Mouse (Mus musculus) right cerebral cortex, postnatal 14 days (tissue): ENCODE results near the gene Galp.
"Not testable (repeated sequence)": the region's sequence is repeated elsewhere in the genome, so short reads cannot be mapped to it uniquely, and the experiment has no call there.

Experiments
- DNase-seq: peaks from one replicate; pipeline ENCODE4 v3.0.0; 2022

Gene Galp

DNA sequence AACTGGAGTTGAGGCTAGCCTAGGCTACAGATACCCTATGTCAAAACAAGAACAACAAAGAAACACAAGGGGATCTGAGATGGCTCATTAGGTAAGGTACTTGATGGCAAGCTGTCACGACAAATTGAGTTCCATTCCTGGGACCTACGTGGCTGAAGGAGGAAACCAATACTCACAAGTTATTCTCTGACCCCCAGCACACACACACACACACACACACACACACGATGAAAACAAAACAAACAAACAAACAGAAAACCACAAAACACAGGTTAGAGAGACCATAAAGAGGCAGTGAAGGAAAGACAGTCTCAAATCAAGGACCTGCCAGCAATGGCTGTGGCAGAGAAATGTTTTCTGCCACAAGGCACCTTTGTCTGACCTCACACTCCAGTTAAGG lies at the start of gene Galp:
TSS of gene Galp (plus strand) at position 301 of the 400 bp plus-strand sequence.
- DNase-seq: no peak

DNA sequence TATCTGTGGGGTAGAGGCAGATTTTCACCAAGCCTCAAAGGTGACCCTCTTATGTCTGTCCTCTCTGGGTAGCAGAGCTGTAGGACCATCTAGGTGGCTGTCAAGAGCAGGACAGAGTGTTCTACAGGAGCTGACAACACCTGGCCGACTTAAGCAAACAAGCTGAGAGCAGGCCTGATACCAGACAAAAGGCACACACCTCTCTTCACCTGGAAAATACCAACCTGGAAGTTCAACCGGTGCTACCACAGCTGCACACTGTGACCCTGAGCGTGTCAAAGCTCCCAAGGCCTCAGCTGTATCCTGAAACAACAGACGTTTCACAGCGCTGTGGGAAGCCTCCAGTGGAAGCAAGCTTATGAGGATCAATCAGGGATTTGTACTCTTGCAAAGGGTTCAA lies 49.2 kb upstream of the Galp start:
- no peak for DNase-seq

DNA sequence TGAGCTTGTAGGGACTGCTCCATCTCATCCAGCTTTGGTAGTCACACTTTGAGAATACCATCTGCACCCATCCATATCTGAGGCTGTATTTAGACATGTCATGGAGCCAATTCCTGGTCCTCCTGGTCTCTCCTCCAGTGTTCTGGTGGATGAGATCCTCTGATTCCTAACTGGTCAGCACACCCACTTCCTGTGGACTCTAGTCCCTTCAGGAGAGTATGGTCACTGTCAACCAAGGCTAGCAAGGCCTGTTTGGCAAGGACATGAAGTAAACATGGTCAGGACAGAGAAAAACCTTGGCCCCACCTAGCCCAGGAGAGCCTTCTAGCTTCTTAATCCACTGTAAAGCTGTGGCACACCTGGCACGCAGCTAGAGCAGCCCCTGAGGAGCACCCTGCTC lies 45.6 kb upstream of the Galp start:
- no peak for DNase-seq

DNA sequence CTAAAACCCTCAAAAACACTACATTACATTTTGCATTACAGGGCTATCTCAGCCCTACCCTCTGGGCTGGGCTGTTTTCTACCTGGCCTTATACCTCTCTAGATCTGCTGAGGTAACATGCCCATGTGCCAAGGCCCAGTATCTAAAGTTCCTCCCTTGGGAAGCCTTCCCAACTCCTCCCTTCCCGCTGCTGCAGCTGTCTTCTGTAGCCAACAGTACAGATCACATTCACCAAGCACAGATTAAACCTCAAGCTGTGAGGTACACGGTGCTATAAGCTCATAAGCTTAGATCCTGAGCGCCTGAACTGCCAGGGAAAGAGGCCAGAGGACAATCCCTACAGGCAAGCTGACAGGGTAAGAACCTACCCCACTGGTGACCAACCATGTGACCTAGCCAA lies 44.9 kb upstream of the Galp start:
- DNase-seq: no peak

DNA sequence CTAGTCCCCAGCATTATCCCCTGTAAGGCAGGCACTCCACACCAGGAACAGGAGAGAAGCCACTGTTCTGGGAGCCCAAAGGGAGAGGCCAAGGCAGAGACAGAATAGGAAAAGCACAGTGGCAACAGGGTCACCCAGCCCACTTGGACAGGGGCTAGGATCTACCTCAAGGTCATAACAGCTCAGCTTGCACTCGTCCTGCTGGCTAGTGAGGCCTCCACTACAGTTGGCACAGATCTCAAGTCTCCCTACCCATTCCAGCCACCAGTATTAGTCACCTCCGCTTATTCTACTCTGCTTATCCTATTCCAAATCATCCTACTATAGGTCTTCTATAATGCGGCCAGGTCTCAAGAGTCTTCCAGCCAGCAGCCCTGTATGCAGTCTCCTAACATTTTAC lies 43.8 kb upstream of the Galp start:
- DNase-seq: no peak

DNA sequence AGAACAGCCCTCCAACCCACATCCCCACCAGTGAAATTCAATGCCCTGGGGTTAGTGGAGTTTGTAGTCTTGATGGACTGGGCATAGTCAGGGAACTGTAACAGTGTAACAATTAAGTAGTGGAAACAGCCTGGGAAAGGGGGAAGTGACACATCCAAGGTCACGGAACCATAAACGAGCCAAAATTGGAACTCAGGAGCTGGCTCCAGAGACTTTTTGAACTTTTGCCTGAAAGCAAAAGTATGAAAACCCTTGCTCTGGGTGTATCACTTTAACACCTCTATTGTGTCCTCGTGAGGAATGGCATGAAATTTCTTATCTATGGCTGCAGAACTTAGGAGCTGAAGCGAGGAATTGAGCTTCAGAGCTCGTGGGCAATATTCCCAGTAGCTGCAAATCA lies 42.7 kb upstream of the Galp start:
- no peak for DNase-seq

DNA sequence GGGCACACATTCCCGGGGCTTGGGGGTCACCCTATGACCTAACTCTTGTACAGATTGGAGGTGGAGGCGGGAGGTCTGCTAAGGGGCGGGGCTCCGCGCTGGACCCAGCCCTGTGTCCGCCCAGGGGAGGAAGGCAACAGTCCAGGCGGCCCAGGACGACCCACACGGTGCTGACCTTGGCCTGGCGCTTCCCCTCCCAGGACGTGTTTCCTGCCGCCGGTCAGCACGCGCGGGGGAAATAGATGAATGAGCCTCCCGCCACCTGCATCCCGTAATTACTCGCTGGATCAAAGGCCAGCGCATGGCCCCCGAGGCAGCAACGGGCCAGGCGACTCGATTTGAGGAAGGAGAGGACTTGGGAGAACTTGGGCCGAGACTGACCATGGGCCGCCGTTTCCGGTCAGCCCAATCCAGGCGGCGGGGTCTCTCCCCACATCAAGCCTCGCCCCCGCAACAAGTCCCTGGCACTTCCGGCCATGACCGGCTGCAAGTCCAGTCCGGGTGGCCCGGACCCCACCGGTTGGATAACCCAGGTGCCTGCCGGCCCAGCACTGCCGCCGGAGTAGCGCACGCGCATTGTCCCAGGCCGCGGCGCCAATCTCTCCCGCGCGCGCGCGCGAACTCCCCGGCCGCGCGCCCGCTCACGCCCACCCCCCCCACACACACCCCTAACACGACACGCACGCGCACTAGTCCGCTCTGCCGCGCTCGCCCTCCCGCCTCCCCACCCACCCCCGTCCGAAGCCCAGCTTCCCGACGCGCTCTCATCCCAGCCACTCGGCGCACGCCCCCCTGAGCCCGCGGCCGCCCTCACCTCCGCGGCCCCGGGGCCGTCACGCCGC lies 41.6 kb upstream of the Galp start:
- peak; percentile 84 for DNase-seq

DNA sequence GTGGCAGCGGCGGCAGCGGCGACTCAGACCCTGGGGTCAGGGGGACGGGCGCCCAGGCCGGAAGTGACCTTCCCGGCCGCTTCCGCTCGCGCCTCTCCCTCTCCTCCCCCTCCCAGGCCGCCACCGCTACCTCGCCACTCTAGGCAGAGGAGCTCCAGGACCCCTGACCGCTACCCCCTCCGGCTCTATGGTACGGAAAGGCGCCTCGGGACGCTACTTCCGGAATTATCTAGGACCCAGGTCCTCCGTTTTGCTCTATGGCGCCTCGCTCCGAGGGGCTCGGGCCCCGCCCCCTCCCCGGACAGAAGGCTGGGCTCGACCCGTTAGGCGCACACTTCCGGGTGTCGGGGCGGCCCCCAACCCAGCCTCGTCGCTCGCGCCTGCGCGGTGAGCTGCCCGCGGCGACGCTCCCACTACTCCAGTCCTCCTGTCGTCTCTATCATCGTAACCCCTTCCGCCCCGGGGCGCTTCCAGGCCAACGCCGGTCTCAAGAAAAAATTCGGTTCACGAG lies 40.9 kb upstream of the Galp start, which contains the start of gene Zfp787:
TSS of gene Zfp787 (minus strand) at position 97 of the 511 bp plus-strand sequence.
- peak; percentile 97 for DNase-seq

DNA sequence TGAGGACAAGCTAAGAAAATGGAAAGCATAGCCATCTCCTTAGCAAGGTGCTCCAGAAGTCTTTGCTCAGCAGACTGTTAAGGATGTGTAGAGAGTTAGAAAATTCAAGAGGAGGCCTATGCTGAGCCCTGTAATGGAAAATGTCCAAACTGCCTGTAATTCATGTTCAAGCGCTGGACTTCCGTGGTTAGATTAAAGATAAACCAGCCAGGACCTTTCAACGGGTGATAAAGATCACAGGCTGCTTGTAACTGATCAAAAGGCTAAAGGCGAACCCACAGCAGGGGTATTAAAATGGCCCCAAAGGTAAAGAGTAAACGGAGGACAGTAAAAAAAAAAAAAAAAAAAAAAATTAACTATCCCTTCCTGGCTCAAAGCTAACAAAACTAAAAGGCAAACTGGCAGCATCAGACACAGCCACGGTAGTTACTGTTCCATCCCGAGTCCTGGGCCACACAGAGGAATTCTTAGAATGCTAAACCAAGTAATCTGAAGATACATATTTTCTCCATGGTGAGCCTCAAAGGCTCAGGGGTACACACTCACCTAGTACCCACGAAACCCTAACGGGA lies 39.9 kb upstream of the Galp start:
- no peak for DNase-seq

DNA sequence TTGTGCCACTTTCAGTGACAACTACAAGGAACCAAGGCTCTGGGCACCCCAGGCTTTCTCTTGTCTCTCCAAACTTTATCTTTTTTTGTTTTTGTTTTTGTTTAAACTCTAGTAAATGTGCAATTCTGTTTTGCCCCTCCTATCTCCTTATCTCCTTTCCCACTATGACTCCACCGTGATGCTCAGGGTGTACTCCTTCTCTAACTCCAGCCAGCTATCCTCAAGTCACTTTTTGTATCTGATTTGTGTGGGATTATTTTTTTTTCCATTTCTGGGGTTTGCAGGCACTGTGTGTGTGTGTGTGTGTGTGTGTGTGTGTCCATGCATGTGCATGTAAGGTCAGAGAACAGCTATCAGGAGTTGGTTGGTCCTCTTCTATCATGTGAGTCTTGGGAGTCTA lies 39.4 kb upstream of the Galp start:
- no peak for DNase-seq

DNA sequence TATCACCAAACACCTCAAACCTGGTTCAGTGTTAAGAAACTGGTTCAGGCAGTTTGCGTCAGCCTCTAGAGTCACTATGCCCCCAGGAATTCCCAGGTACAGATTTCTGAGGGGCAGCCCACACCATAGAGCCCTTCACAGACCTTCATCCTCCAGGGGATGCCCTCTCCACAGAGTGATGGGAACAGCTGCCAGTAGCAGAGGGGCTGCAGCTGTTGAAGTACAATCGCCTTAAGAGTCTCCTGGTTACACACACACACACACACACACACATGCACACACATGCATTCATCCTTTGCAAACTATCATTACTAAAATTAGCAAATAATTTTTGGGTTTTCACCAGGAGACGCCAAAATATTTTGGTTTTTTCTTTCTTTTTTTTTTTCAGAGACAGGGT lies 37.3 kb upstream of the Galp start:
- DNase-seq: no peak

DNA sequence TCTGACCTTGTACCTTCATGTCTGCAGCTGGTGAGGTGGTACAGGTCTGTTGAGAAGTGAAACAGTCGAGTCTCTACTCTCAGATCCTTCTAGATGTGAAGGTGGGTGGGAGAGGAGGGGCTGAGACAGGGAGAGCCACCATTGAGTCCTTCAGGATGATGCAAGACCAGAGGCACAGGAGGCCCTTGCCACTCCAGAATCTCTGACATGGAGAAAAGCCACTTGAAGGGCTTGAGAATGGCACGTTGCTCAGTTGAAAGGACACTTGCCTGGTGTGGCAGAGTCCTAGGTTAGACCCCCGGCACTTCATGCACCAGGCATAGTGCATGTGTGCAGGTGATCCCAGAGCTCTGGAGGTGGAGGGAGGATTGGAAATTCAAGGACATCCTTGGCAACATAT lies 35.3 kb upstream of the Galp start:
- DNase-seq: no peak

DNA sequence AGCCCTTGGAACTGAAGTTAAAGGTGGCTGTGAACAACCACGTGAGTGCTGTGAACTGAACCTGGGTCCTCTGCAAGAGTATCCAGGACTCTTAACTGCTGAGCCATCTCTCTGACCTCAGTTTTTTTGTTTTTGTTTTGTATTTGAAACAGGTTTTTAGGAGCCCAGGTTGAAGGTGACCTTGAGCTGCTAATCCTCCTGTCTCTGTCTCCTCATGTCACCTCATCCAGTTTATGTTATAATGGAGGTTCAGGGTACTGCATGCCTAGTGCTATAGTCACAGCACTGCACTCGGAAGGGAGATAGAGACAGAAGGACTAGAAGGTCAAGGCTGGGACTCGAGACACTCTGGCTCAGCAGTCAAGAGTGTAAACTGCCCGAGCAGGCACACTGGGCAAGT lies 34.7 kb upstream of the Galp start:
- no peak for DNase-seq

DNA sequence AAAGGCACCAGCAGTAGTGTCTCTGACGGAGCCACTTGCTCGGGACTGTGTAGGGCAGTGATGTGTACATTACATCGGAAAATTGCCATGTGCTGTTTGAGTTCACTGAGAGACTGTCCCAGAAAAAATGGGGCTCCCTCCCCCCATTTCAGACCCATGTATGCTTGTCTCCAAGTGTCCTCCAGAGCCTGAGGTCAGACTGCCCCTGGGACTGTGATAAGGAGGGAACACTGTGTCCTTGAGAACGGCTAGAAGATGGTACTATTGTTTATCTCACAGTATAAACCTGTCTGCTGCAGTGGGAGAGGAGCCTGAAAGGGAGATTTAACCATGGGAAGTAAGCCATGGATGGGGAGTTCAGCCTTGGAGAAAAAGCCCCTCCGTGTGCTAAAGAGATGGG lies 32.2 kb upstream of the Galp start:
- DNase-seq: no peak

DNA sequence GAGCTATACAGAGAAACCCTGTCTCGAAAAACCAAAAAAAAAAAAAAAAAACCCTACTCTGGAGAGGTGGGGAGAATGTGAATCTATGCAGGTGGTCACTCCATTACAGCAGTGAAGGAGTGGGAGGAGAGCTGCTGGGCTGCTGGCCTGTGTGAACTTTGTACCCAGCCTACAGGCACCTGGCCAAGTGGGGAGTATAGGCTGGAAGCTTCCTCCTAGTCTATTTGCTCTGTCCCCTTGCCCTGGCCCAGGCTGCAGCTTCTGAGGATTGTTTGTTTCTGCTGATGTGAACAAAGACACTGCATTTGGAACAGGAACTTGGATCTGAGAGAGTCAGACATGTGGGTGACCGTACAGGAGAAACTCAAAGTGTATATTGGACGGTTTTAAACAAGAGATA lies 27.5 kb upstream of the Galp start:
- DNase-seq: peak; percentile 48

DNA sequence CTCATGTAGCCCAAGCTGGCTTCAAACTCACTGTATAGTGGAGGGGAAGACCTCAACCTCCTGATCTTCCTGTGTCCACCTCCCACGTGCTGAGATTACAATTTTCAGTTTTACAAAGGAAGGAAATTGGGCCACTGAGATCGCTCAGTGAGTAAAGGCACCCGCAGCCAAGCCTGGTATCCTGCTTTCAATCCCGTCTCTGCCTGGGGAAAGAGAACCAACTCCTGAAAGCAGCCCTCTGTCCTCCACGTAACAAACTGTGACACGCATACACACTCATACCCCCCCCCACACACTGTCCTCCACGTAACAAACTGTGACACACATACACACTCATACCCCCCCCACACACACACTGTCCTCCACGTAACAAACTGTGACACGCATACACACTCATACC lies 26.5 kb upstream of the Galp start:
- DNase-seq: no peak

DNA sequence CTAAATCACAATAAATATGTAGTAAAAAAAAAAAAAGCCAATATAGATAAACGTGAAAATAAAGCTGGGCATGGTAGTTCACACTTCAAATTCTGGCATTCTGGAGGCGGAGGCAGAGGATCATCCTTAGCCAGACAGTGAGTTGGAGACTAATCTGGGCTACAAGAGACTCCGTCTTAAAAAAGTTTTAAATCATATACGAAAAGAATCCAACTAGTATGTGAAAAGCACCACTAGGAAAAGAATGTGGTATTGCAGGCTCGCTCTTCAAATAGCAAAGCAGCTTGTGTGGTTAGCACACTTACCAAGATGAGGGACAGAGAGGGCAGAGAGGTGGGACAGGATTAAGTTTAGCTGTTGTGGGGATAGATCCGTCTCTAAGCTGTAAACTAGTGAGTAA lies 26.0 kb upstream of the Galp start:
- no peak for DNase-seq

DNA sequence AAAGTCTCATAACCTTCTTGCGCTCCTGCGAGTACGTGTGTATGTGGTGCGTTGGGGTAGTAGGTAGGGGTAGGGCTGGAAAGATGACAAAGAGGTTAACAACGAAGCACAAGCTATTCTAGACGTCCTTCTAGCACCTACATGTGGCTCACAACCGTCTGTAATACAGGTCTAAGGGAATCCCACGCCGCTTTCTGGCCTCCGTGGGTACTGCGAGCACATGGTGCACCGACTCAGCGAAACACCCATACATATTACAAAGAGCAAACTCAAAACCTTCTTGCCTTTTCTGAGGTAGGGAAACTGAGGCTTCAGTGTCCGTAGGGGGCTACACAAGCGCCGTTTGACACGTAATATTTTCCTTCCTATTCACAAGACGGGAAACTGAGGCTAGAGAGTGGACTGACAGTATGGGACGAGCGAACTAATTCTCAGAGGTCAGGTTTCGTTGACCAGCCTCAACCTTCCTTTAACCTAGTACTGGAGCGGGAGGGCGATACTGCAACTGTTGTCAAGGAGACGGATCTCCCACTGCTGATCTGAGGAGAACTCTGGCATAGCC lies 25.4 kb upstream of the Galp start:
- DNase-seq: peak; percentile 67

DNA sequence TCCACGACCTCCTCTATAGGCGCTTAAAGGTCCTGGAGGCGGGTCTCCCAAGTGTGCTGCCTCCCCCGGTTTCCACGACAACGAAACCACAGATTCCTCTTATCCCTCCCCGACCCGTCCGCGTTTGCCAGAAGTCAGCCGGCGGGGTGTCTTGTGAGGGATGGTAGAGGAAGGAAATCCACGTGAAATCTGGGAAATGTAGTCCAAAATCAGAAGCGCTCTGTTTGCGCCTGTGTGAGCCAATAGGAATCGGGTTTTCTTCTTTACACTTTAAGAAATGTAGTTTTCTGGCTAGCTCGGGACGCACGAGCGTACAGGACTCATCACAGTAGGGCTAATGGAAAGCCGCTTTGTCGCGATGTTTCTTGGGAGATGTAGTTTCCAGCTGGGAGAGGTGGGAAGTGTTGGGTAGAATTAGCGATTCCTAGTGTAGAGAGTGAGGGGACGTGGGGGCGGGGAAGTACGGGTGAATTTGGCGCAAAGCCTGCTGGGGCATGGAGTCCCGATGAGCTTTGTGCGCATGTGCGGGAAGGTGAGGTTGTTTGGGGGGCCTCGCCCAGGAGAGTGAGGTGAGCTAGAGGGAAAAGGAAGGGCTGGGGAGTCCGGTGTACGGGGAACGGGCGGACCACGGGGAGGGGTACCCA lies 24.8 kb upstream of the Galp start, which contains the start of gene Zfp444:
TSS of gene Zfp444 (plus strand) at position 221 of the 644 bp plus-strand sequence.
- DNase-seq: peak; percentile 100

DNA sequence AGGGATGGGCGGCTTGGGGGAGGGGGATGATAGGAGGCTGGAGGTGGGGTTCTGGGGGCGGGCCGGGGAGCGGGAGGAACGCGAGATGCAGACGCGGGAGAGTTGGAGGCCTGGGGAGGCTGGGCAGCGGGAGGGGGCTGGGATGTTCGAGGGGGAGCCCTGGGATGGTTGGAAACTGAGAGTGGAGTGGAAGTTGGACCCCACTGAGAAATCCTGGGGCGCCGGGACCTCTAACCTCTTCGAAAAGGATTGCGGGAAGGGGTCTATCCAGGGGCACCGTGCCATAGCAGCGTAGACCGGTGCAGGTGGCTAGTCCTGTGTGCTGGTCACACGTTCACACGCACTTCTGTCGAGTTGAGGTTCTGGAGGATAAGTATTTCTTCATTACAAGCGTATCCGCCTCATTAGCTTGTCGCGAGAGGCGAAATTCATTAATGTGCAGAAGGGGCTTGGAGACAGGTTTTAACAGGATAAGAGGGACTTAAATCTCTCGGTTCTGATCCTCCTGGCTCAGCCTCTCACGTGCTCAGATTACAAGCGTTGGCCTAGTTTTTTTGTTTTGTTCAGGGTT lies 24.1 kb upstream of the Galp start:
- no peak for DNase-seq

DNA sequence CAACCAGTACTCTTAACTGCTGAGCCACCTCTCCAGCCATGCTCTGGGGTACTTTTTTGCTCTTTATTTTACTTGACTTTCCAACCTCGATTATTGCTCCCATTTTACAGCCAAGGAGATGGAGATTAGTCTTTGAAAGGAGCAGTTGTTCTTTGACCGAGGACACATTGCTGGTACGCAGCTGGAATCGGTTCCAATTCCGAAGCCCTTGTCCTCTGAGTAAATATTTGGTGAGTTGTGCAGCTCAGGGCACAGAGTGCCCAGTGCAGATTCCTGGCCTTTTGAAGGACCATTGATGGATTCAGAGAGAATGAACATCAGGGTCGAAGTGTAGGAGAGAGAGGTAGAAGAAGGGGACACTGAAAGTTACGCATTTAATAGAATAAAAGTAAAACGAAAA lies 23.0 kb upstream of the Galp start:
- no peak for DNase-seq

DNA sequence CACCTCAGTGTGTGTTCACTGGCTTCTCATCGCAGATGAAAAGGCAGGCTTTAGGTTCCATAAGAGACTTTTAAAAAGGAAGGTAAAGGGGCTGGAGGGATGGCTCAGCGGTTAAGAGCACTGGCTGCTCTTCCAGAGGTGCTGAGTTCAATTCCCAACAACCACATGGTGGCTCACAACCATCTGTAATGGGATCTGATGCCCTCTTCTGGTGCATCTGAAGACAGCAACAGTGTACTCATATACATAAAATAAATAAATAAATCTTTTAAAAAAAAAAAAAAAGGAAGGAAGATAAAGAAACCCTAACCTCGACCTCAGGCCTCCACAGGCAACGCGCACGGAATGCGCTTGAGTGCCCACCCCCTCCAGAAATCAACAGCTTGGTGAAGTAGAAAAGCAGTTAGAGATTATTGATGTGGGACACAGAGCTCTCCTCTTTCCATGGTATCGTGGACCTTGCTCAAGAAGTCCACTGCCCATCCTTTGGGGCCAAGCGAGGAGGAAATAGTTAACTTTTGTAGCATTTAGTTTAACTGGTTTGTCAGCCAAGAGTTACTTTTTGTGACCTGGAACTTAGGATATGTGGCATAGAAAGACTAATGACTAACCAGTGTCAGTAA lies 22.4 kb upstream of the Galp start:
- DNase-seq: not testable (repeated sequence)

DNA sequence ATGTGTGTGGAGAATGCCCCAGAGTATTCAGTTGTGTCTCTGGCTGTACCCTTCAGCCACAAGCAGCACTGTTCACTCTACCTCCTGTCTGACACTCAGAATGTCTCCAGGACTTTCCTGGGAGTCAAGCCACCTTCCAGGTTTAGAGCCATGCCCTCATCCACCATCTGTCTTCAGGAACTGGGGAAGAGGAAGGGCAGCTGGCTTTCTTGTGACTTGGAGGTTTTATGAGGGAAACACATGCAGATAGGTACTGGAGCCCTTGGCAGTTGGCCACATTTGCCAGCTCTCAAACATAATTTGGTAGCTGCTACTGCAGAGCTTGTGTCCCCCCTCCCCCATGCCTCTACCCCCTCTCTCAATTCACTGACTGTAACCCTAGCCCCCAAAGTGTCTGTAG lies 17.9 kb upstream of the Galp start:
- DNase-seq: no peak
